In the genomic region with DNA sequence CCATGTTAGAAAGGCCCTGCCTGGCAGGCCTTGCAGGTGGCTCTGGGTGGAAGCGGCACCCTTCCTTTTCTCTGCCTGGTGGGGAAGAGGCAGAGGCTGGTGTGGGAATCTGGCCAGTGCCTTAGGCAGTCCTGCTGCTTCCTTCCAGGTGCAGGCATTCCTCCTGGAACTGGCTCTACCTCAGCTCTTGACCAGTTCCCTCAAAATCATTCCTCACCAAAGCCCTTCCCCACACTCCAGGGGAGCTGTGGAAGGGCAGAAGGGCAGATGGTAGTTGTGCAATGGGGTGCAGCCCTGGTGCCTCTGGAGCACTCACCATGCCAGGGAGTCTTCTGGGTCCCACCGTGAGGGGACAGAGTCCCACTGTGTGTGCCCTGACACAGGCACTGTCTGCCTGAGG, we compare ENCODE assay signal across 14 mouse cellular contexts. TPM values are rescaled to one million over a fixed set of nuclear protein-coding genes. Genes with fewer than 3 reads are reported as not detected.
DNase-seq lines count a peak whose midpoint lies in the region; ATAC-seq and TF ChIP-seq lines count a peak whose summit lies in the region.
"Had no signal": no experiment of that assay in that cellular context is flagged by ENCODE, and none has a peak within 500 bp of the region (broad histone marks: within the 10 kb centered on the region; RNA-seq: fewer than 3 reads in every experiment).

No protein-coding gene starts in this region.

- no peak for TF ChIP-seq CTCF in kidney, adult 2 months (conservative IDR thresholded peaks at IDR 0.05; ENCODE audit: insufficient read depth, insufficient read length, low read depth, low read length)
- TF ChIP-seq CTCF in testis, adult 2 months (IDR thresholded peaks at IDR 0.05; ENCODE audit: control insufficient read depth, insufficient read depth, insufficient replicate concordance, low read depth, low read length) = no peak

- no peak overlapping the region for H3K4me3 ChIP-seq in kidney, adult 2 months (ENCODE audit: insufficient read depth, low read depth, low read length)
- no peak overlapping the region for H3K4me3 ChIP-seq in testis, adult 2 months (ENCODE audit: control insufficient read depth, low read depth, low read length)
- H3K4me3 ChIP-seq in limb, embryonic 12.5 days (replicated peaks) = no peak overlapping the region
- H3K4me3 ChIP-seq in midbrain, embryonic 14.5 days (replicated peaks; ENCODE audit: low read depth, low read length) = no peak overlapping the region
- H3K4me3 ChIP-seq: erythroblast, embryonic 14.5 days; midbrain, embryonic 12.5 days had no signal

- 39% methylated on average over 2 of the region's 2 CpGs for WGBS in kidney, adult 2 months
- 82% methylated on average over 2 of the region's 2 CpGs for WGBS in limb, embryonic 12.5 days
- 83% methylated on average over 2 of the region's 2 CpGs for WGBS in midbrain, embryonic 14.5 days

- H3K36me3 ChIP-seq in kidney, adult 2 months (ENCODE audit: control insufficient read depth, insufficient read depth, low read length) = no peaks in the 10 kb centered on the region
- H3K36me3 ChIP-seq in testis, adult 2 months (ENCODE audit: control insufficient read depth, insufficient read depth, low read length) = no peaks in the 10 kb centered on the region
- H3K36me3 ChIP-seq in limb, embryonic 12.5 days = no peaks in the 10 kb centered on the region
- no peaks in the 10 kb centered on the region for H3K36me3 ChIP-seq in midbrain, embryonic 14.5 days (ENCODE audit: control insufficient read depth, insufficient read depth, low read length)
- H3K36me3 ChIP-seq: midbrain, embryonic 12.5 days had no signal

- H3K4me1 ChIP-seq in kidney, adult 2 months (ENCODE audit: control insufficient read depth, insufficient read depth, low read length) = peaks cover 43% of the 10 kb centered on the region
- H3K4me1 ChIP-seq in testis, adult 2 months (ENCODE audit: control insufficient read depth, insufficient read depth, low read length) = peaks cover 11% of the 10 kb centered on the region
- H3K4me1 ChIP-seq in limb, embryonic 12.5 days (replicated peaks) = peaks cover 59% of the 10 kb centered on the region
- 0 out of 2 replicates have a peak, but pooled peaks cover under 1% of the 10 kb centered on the region for H3K4me1 ChIP-seq in midbrain, embryonic 14.5 days (ENCODE audit: control insufficient read depth, insufficient read depth, low read length)

- H3K27me3 ChIP-seq in kidney, adult 2 months (replicated peaks; ENCODE audit: control insufficient read depth, insufficient read depth, low read length) = no peaks in the 10 kb centered on the region
- no peaks in the 10 kb centered on the region for H3K27me3 ChIP-seq in testis, adult 2 months (ENCODE audit: control insufficient read depth, insufficient read depth, low read length)
- 0 out of 2 replicates have a peak, but pooled peaks cover 3% of the 10 kb centered on the region for H3K27me3 ChIP-seq in limb, embryonic 12.5 days
- peaks cover 8% of the 10 kb centered on the region; the same call in 1 of the 2 replicates for H3K27me3 ChIP-seq in midbrain, embryonic 14.5 days (ENCODE audit: control insufficient read depth, insufficient read depth, low read length)

- peak; percentile 55 for DNase-seq in kidney, adult 2 months
- no peak for DNase-seq in kidney, postnatal 10 days
- no peak for DNase-seq in testis, postnatal 10 days (ENCODE audit: low spot score)
- DNase-seq in T-cell, adult 2 months (ENCODE audit: low spot score) = no peak
- no peak for DNase-seq in adrenal gland, postnatal 14 days
- DNase-seq in midbrain, embryonic 14.5 days = no peak
- DNase-seq: cerebellum, adult 9-11 months; gastrocnemius, postnatal 14 days; kidney, postnatal 36 days; spleen, adult 18-20 months had no signal

- H3K27ac ChIP-seq in kidney, adult 2 months (ENCODE audit: insufficient read depth, low read depth, low read length) = peak overlapping the region; percentile 98
- no peak overlapping the region for H3K27ac ChIP-seq in testis, adult 2 months (ENCODE audit: control insufficient read depth, insufficient read depth, low read depth, low read length)
- H3K27ac ChIP-seq in limb, embryonic 12.5 days = 0 out of 2 replicates have a peak overlapping the region, but pooled peaks have one; percentile 67
- H3K27ac ChIP-seq in midbrain, embryonic 14.5 days (replicated peaks; ENCODE audit: low read depth, low read length) = no peak overlapping the region
- H3K27ac ChIP-seq: midbrain, embryonic 12.5 days had no signal

- H3K9me3 ChIP-seq in limb, embryonic 12.5 days = no peaks in the 10 kb centered on the region
- H3K9me3 ChIP-seq in midbrain, embryonic 14.5 days (ENCODE audit: control insufficient read depth, low read length) = no peaks in the 10 kb centered on the region
- H3K9me3 ChIP-seq: midbrain, embryonic 12.5 days had no signal

- no peak for TF ChIP-seq POLR2A in kidney, adult 2 months (IDR thresholded peaks at IDR 0.05; ENCODE audit: low read depth, low read length)
- 0 out of 2 replicates have a peak, but pooled peaks have one; percentile 19 for TF ChIP-seq POLR2A in testis, adult 2 months (IDR thresholded peaks at IDR 0.05; ENCODE audit: control insufficient read depth, low read depth, low read length)

- no peak overlapping the region for H3K4me2 ChIP-seq in limb, embryonic 12.5 days
- no peak overlapping the region for H3K4me2 ChIP-seq in midbrain, embryonic 14.5 days (ENCODE audit: low read length)
- H3K4me2 ChIP-seq: midbrain, embryonic 12.5 days had no signal

- no peak for ATAC-seq in limb, embryonic 12.5 days (ENCODE audit: insufficient number of reproducible peaks, insufficient read depth, low FRiP score, low TSS enrichment, low read depth)
- no peak for ATAC-seq in midbrain, embryonic 14.5 days (ENCODE audit: low FRiP score, low TSS enrichment)

- H3K9ac ChIP-seq in limb, embryonic 12.5 days (replicated peaks) = no peak overlapping the region; the same call in 1 of the 2 replicates
- H3K9ac ChIP-seq in midbrain, embryonic 14.5 days (replicated peaks; ENCODE audit: low read length) = no peak overlapping the region

RNA-seq across cellular contexts. Expression of a gene that starts 6.1 kb away (rescaled TPM):
- 78.1 and 88.4 TPM in 2 replicates for polyA plus RNA-seq in kidney, adult 2 months (2012; rRNA removed)
- 151 and 183 TPM in 2 replicates for polyA plus RNA-seq in testis, adult 2 months (2012; rRNA removed)
- 17.0 and 17.5 TPM in 2 replicates for polyA plus RNA-seq in limb, embryonic 12.5 days (2016; fragmentation: Nextera tagmentation; extraction: Ambion mirVana)
- 20.8 TPM in 2 replicates for total RNA-seq in adrenal gland, postnatal 14 days (2021)
- polyA plus RNA-seq in midbrain, embryonic 14.5 days (2014; fragmentation: Nextera tagmentation; extraction: Ambion mirVana) = 11.0 and 11.2 TPM in 2 replicates

RNA-seq across cellular contexts. Expression of a gene that starts 23.2 kb away (rescaled TPM):
- 97.2 and 106 TPM in 2 replicates for polyA plus RNA-seq in kidney, adult 2 months (2012; rRNA removed)
- polyA plus RNA-seq in testis, adult 2 months (2012; rRNA removed) = 47.8 and 53.8 TPM in 2 replicates
- polyA plus RNA-seq in limb, embryonic 12.5 days (2016; fragmentation: Nextera tagmentation; extraction: Ambion mirVana) = 105 and 115 TPM in 2 replicates
- 31.0 and 37.3 TPM in 2 replicates for total RNA-seq in adrenal gland, postnatal 14 days (2021)
- 100 and 104 TPM in 2 replicates for polyA plus RNA-seq in midbrain, embryonic 14.5 days (2014; fragmentation: Nextera tagmentation; extraction: Ambion mirVana)

Comparison
In these comparisons a context has a peak if more than half of its experiments do, and no peak if none do; other contexts are left out.
1. H3K27ac ChIP-seq: peak in kidney, adult 2 months (single experiment) and limb, embryonic 12.5 days (single experiment); none in testis, adult 2 months (single experiment) and midbrain, embryonic 14.5 days (single experiment).